Mouse (Mus musculus) gastrocnemius, adult 8-10 months (tissue): ENCODE data around the gene Hs3st1. TPM values are rescaled to one million over a fixed set of nuclear protein-coding genes. Genes with fewer than 3 reads are reported as not detected.

ENCODE experiments used
- DNase-seq, 2 experiments: peaks; one replicate each; pipeline ENCODE4 v3.0.0; 2022; ENCODE audit warnings: low spot score in 2 of 2
- total RNA-seq, 4 experiments: library from RNA; stranded (reverse); gene quantifications; 2 replicates each; pipeline ENCODE4 v1.2.4; 2022

Hs3st1 gene
- total RNA-seq, 4 experiments from 2014 or later, result 0.58 to 1.5 (median 1.00) TPM

DNA sequence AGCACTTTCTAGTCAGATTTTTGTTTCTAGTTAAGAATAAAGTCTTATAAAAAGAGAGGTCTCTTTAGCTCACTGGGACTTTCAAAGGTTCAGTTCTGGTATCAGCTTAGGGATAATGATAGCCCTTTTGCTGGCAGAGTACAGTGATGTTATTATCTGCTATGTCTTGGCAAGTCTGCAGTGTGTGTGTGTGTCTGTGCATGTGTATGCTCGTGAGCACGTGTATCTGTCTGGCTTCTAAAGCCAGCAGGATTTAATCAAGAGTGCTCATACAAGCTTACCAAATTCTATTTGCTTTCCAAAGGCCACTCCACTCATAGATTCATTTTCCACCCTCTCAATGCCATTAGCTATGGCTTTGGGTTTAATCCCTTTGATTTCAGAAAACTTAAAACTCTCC is 160.5 kb downstream of the Hs3st1 start:
- DNase-seq, result no peak
